Mouse (Mus musculus): ENCODE results near the gene Tcf15.
A peak's percentile ranks its signal among the peaks of the same experiment; 100 is the strongest.

The Tcf15 gene

GRCm38 (mm10) chr2:152174861-152175260 is 31.5 kb downstream of the Tcf15 start:
- DNase-seq (ENCODE audit: low spot score) = no peak

DNA sequence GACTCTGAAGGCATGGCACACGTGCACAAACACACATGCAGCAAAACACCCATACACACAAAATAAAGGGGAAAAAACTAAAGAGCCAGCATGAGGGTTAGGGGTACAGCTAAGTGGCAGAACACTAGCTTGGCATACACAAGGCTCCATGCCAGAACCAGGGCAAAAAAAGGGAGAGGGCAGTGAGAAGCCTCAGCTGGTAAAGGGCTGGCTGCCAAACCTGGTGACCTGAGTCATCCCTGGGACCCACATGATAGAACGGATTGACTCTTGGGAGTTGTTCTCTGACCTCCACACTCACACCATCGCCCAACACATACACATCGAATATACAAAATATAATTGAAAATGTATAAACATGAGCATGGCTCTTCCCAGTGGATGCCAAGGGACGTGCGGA is 33.3 kb downstream of the Tcf15 start:
- DNase-seq (ENCODE audit: low spot score) = no peak

DNA sequence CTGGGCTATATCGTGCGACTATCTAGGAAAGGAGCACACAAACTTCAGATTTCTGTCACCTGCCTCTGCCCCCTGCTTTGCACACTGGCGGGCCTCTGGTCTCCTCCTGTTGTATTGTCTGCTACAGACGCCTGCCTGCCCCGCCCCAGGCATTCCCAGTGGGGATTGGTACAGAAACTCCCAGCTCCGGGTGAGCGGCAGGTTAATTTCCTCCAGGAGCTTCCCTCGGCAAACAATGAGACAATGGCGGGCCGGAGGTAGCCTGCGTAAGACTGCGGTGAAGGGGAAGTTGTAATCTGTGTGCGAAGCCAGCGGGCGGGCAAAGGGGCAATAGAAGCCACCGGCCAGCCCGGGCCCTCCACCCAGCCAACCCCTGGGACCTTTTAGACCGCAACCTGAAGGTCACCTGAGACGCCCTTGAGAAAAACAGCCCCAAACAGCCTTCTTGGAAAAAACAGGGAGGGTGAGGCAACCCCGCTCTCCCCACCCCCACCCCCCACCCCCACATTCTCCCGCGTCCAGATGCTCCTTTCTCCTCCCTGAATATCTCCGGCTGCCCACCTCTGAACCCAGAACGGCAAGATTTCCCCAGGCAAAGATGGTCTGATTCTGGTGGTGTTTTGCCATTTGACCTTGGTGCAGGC is 33.9 kb downstream of the Tcf15 start:
- DNase-seq (ENCODE audit: low spot score) = no peak

GRCm38 (mm10) chr2:152177806-152178170 is 34.4 kb downstream of the Tcf15 start:
- DNase-seq (ENCODE audit: low spot score) = no peak

DNA sequence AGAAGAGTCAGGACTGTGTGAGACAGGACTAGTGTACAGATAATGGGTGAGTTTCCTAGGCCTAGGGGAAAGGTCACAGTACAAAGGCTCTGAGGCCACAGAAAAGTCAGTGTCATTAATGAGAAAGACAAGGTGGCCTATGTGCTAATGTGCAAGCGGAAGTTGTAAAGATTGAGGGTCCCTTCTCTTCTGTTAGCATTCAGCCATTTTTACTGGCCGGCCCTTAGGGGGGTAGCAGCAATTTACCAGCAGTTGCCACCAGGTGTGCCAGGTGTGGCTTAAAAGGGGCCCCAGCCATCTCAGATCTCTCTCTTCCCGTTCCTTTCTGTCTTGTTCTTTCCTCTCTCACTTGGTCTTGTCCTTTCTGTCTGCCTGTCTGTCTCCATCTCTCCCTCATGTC is 35.0 kb downstream of the Tcf15 start:
- DNase-seq (ENCODE audit: low spot score) = no peak

DNA sequence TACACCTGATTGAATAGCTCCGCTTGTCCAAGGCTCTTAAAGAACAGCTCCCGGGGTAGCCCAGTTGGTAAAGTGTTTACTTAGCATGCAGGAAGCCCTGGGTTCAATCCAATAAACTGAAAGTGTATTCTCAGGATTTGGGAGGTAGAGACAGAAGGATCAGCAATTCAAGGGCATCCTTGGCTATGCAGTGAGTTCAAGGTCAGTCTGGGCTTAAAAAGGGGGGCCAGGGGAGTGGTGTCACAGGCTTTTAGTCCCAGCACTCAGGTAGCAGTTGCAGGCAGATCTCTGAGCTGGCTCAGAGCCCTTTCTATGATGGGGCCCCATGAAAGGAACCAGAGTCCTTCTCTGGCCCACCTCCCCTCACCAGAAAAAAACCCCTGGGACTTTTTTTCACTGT is 35.9 kb downstream of the Tcf15 start:
- no peak for DNase-seq (ENCODE audit: low spot score)

DNA sequence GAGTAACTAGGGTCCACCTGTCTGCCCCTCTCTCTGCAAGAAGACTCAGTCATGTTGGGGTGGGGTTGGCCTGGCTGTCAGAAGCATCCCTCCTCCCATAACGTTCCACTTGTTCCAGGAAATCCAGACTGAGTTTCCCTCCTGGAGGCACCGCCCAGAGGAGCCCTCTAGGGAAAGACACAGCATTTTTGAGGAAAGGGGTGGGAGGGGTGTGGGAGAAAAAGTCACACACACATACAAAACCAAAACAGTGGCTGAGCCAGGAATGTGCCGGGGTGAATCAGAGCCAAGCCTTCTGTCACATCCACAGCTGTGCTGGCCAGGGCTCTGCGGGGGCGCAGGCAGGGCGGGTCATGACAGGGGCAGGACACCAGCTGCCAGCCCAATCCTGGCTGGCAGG is 37.0 kb downstream of the Tcf15 start:
- DNase-seq (ENCODE audit: low spot score) = peak; percentile 41

- DNase-seq (ENCODE audit: low spot score) = no peak
Observed at GRCm38 (mm10) chr2:152187132-152187531, 43.8 kb downstream of the Tcf15 start.

- DNase-seq (ENCODE audit: low spot score) = no peak
Observed at GRCm38 (mm10) chr2:152189213-152189612, 45.9 kb downstream of the Tcf15 start.

- DNase-seq (ENCODE audit: low spot score) = no peak
Observed at GRCm38 (mm10) chr2:152189640-152190039, 46.3 kb downstream of the Tcf15 start.

- no peak for DNase-seq (ENCODE audit: low spot score)
Observed at GRCm38 (mm10) chr2:152190161-152190560, 46.8 kb downstream of the Tcf15 start.

DNA sequence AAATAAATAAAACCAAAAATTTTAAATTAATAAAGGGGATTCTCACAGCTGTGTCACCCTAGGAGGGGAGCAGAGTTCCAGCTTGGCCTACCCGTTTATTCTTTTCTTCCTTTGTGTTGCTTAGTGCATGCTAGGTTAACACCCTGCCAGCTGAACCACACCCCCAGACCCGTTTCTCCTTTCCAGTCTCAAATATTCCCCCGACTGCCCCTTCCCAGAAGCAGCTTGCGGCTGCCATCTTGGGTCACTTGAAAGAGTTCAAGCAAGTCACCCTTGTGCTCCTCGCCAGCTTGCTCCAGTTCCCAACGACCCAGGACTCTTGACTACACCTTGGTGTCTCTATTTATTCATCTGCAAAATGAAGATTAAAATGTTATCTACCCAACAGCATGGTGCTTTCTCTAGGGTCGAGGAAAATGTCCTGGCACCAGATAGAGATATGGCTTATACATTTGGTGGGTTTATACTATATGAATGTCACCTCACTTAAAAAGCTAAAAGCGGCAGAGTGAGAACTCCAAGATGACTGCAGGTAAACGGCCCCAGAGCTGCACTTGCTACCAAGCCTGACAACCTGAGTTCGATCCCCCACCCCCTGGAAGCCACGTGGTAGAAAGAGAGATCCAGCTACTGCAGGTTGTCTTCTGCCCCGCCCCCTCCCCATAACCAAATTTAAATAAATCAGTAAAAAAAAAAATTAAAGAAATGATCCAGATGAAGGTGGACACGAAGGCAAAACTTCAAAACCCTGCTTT is 49.4 kb downstream of the Tcf15 start:
- DNase-seq (ENCODE audit: low spot score) = no peak

- no peak for DNase-seq (ENCODE audit: low spot score)
Observed at GRCm38 (mm10) chr2:152193346-152193710, 50.0 kb downstream of the Tcf15 start.

GRCm38 (mm10) chr2:152194586-152194985 is 51.2 kb downstream of the Tcf15 start:
- no peak for DNase-seq (ENCODE audit: low spot score)

GRCm38 (mm10) chr2:152196896-152197295 is 53.5 kb downstream of the Tcf15 start:
- DNase-seq (ENCODE audit: low spot score) = no peak

DNA sequence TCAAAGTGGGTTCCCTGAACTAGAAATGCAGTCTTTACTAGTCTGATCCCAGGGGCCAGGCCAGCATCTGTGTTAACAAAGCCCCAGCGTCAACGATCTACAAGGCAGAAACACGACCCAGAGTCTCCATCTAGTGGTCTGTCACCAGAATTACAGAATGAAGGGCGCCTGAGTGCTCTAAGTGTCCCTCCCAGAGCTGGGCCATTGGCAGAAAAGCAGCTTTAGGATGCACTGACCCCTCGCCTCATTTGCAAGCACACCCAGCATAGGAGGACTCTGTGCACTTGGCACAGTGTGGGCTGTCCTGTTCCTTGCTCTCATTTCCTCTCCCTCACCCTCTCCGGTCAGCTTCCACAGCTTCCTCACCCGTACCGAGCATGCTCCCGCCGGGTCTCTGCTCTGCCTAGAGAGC is 53.9 kb downstream of the Tcf15 start:
- peak; percentile 36 for DNase-seq (ENCODE audit: low spot score)

Measured in urinary bladder, postnatal 14 days (tissue).